Mouse (Mus musculus): Measurements from ENCODE around the gene Zfp358.

Zfp358 gene

DNA sequence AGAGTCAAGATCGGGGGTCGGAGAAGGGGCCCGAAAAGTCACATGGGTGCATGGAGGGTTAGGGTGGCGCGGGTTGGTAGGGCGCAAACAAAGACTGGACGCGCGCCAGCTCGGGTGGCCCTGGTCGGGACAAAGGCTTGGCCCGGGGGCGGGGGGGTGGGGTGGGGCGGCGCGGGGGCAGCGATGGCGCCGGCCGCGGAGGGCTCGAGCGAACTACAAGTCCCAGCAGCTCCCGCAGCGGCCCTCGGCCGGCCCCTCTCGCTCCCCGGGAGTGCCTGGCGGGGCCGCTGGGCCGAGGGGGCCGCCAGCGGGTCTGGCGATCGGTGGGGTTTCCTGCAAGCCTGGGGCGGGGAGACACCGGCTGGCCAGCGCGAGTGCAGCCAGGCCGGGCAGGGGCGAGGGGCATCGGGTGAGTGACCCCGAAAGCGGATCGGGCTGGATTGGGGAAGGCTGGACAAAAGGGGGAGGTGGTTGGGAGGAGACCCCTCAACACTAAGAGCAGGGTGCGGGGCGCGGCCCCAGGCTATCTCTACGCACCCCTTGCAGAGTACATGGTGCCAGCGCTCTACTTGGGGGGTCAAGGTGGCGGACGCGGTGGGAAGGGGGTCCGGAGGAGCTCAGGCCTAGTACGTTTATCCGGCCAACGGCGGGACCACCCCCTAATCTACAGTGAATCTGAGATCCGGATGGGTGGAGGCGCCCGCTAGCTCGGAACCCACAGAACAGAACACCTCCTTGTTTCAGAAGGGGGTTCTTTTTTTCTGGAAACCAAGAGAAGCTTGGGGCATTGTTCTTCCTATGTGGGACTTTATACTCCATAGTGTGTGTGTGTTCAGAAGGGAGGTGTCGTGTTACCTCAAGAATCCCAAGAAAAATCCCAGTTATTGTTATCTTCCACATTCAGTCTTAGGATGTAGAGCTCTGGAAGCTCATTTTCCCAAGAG is at the start of gene Zfp358:
Gene Zfp358 (plus strand): TSS at position 238 of the 944 bp plus-strand sequence.
- CTCF ChIA-PET: no interaction called here

DNA sequence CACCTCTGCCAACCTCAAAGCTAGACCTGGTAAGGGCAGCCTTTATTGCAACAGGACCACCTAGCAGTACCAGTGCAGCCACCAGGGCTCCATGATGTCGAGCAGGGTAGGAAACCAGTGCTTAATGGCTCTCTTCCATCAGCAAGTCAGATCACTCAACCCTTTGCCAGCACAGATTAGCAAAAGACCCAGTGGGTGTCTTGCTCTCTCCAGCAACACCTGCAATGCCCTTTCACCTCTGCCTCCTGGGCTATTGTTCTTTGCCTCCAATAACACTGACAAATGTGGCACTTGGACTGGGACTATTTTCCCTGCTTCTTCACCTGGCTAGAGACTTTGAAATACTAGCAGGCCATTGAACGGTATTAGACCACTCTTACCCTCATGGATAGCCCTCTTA is 43.7 kb upstream of the Zfp358 start:
- CTCF ChIA-PET: no interaction called here

DNA sequence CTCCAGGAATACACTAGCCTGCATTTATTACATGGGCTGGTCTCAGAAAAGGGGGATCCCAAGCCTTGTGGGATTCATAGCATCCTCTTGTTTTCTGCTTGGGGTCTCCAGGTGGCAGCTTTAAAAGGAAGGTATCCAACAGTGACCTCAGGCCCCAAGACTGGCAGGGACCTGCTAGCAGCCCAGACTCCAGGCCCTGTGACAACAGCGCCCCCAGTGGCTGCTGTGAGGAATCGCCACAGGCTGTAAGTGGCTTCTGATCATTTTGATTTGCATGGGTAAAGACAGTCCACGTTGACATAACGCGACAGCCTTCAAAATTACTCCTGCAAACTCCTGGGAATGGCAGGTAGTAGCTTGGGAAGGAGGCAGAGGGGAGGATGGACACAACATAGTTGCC is 42.3 kb upstream of the Zfp358 start:
- CTCF ChIA-PET: interaction anchor here (0.6 kb wide), 1 partner anchor 40 kb away, joined by 3 read pairs; no protein-coding TSS in a partner anchor

- CTCF ChIA-PET: no interaction called here
Measured at GRCm38 (mm10) chr8:3451992-3452391, 40.9 kb upstream of the Zfp358 start.

DNA sequence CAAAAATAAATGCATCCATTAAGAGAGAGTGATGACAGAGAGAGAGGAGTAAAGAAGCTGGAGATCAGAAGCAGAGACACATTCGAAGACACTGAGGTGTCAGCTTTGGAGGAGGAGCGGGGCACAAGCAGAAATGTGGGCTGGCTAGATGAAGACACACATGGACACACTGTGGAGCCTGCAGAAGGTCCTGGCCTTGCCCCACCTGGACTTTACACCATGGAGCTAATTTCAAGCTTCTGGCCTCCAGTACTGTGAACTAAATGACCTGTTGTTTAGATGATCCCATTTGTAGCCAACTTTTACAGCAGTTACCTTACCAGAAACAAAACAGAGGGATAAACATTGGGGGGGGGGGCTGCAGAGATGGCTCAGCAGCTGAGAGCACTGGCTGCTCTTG is 29.7 kb upstream of the Zfp358 start:
- CTCF ChIA-PET: interaction anchor here (0.6 to 0.7 kb wide), 2 partner anchors 71 to 119 kb away, joined by 4 to 6 read pairs; no protein-coding TSS in a partner anchor

GRCm38 (mm10) chr8:3464309-3464708 is 28.6 kb upstream of the Zfp358 start:
- CTCF ChIA-PET: no interaction called here

GRCm38 (mm10) chr8:3467006-3467885 is 25.7 kb upstream of the Zfp358 start, which contains the start of gene Pex11g:
Gene Pex11g, minus strand, starts transcription at chr8:3467680.
- CTCF ChIA-PET: interaction anchor here (0.7 kb wide), 1 partner anchor 116 kb away, joined by 11 read pairs; no protein-coding TSS in a partner anchor

DNA sequence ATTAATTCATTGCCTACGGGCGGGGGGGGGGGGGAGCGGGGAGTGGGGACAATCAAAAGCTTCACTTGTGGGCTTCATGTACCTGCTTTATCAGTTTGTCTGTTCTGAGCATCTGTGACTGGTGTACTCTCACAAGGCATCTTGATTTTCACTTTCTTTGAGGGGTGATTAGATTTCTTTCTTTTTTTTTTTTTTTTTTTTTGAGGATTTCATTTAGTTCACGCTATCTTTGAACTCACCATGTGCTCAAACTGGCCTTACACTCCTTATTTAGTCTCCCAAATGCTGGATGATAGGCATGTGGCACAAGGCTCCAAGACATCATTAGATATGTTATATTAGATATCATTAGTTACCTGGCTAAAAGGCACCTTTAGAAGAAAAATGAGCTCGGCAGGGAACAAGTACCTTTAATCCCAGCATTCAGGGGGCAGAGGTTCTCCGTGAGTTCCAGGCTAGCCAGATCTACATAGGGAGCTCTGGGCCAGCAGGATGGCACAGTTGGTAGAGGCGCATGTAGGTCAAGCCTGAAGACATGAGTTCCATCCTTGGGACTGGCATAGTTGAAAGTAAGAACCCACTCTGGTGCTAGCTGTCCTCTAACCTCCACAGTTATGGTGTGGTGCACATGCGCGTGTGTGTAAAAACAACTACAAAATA is 24.9 kb upstream of the Zfp358 start:
- CTCF ChIA-PET: interaction anchor here (0.7 to 0.9 kb wide), 2 partner anchors 81 to 117 kb away, joined by 3 to 11 read pairs; no protein-coding TSS in a partner anchor

- CTCF ChIA-PET: interaction anchor here (0.9 kb wide), 1 partner anchor 82 kb away, joined by 3 read pairs; no protein-coding TSS in a partner anchor
Measured at GRCm38 (mm10) chr8:3468838-3469237, 24.1 kb upstream of the Zfp358 start.

- CTCF ChIA-PET: no interaction called here
Measured at GRCm38 (mm10) chr8:3470562-3470961, 22.4 kb upstream of the Zfp358 start, which contains the start of gene Tex45. Gene Tex45, plus strand, starts transcription at chr8:3470862.

DNA sequence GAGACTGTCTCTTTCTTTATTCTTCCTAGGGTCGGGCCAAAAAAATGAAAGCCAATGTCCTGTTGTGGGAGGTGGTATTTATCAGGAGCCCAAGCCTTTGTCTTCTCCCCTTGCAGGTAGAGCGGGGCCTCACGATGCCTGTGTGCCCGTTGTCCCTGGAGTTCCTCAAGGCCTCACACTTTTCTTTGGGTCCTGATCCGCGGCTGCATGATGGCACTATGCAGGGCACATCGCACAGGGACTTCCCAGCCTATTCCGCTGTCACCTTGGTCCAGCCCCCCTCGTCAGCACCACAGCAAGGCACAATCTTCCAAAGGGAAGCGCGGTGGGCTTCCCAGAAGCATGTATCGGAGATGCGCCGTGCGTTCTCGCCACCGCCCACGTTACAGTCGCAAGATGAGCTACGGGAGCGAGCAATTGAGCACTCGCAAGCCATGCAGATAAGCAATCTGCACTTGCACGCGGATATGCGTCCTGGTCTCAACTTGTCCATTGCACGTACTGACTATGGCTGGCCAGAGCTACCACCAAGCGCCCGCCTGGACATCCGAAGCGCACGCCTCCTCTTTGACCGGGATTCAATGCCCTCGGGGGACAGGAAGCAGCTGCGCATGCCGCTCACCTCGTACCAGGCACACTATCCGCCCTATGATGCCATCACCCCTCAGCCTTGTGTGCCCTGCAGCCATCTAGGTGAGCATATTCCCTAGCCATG is 17.1 kb upstream of the Zfp358 start:
- CTCF ChIA-PET: no interaction called here

DNA sequence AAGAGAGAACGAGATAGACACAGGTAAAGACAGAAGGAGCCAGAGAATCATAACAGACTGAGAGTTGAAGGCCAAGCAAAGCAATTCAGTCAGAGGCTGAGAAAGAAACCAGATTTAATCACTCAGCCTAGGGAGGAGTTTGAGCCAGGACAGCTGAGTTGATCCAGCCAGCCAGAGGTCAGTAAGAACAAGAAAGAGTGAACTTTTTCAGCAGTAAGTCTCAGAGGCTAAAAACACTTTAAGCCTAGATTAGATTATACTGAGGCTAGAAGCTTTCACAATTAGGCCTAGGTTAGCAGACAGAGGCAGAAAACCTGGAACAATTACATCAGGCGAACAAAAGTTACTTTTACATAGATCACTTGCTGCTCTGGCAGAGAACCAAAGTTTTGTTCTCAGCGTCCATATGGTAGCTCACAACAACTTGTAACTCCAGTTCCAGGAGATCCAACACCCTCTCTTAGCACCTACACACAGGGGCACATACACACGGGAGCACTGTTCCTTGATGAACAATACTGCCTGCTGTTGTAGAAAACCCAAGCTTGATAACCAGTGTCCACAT is 12.6 kb upstream of the Zfp358 start:
- CTCF ChIA-PET: interaction anchor here (0.7 kb wide), 1 partner anchor 27 kb away, joined by 3 read pairs; no protein-coding TSS in a partner anchor

- CTCF ChIA-PET: interaction anchor here (0.6 kb wide), 1 partner anchor 134 kb away, joined by 3 read pairs; no protein-coding TSS in a partner anchor
Measured at GRCm38 (mm10) chr8:3481605-3482004, 11.3 kb upstream of the Zfp358 start.

DNA sequence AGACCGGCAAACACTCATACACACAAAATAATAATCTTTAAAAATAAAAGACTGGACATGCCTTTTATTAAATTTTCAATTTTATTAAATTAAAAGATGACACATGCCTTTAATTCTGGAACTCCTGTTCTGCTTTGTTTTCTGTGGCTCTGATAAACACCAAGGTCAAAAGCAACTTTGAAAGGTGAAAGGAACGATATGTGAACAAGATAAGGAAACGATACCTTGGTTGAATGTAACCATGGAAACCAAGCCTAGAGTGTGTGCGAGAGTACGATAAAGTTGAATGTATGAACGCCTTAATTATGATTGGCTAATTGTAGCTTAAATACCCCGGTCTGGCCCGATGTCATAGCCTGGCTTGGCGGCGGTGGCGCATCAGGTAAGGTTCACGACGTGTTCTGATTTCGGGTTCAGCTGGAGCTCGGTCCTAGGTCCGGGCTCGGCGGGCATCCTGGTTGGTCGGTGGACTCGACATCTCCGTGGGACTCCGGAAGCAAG is 10.6 kb upstream of the Zfp358 start:
- CTCF ChIA-PET: no interaction called here

GRCm38 (mm10) chr8:3483546-3483945 is 9.4 kb upstream of the Zfp358 start:
- CTCF ChIA-PET: interaction anchor here (0.6 kb wide), 1 partner anchor 121 kb away, joined by 3 read pairs; no protein-coding TSS in a partner anchor

- CTCF ChIA-PET: interaction anchor here (0.7 kb wide), 2 partner anchors 29 to 89 kb away, joined by 4 to 6 read pairs; no protein-coding TSS in a partner anchor
Measured at GRCm38 (mm10) chr8:3485192-3485591, 7.7 kb upstream of the Zfp358 start.

GRCm38 (mm10) chr8:3493845-3494208 is 889 bp downstream of the Zfp358 start:
- CTCF ChIA-PET: no interaction called here

GRCm38 (mm10) chr8:3495578-3496427 is 2.9 kb downstream of the Zfp358 start:
- CTCF ChIA-PET: interaction anchor here (0.6 kb wide), 1 partner anchor 778 kb away, joined by 3 read pairs; no protein-coding TSS in a partner anchor

DNA sequence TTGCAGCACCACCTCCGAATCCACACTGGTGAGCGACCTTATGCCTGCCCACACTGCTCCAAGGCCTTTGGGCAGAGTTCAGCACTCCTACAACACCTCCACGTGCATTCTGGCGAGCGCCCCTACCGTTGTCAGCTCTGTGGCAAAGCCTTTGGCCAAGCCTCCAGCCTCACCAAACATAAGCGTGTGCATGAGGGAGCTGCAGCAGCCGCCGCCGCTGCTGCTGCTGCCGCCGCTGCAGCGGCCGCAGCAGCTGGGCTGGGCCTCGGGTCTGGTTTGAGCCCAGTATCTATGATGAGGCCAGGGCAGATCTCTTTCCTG is 3.5 kb downstream of the Zfp358 start:
- CTCF ChIA-PET: no interaction called here
